10 mouse cellular contexts compared by ENCODE assay signal in the genomic region with DNA sequence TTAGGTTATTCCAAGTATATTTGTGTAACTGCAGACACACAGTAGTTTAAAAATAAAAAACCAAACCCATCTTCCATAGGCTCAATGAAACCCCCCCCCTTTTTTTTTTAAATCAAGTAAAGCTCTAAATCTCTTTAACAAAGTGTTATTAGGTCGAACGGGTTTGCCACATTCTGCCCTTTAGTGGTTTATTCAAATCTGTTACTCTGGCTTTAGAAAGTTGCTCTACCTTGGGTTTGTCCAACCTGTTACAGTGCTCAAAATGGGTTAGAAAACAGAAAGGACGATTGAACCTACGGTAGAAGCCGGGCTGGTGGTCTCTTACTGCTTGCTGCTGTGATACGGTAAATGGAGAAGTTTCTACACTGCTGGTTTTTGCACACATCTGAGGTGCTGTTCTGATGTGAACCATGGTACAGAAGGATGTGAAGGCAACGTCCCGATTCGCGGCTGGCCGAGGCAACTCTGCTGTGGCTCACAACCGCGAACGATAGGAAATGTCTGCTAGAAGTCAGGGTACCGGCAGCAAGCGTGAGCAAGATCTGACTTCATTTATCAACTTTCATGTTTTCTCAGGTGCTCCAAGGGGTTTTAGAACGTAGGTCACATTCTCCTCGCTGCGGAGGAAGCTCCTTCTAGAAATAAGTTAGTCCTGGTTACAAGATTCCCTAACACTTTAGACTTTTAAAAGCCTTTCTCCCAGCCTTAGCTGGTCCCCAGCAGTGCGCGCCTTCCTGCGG. TPM values are rescaled to one million over a fixed set of nuclear protein-coding genes. Genes with fewer than 3 reads are reported as not detected.
DNase-seq lines count a peak whose midpoint lies in the region; ATAC-seq and TF ChIP-seq lines count a peak whose summit lies in the region.
"Had no signal": no experiment of that assay in that cellular context is flagged by ENCODE, and none has a peak within 500 bp of the region (broad histone marks: within the 10 kb centered on the region; RNA-seq: fewer than 3 reads in every experiment).

No protein-coding gene starts in this region.

- peak overlapping the region; percentile 64 for H3K4me2 ChIP-seq in forebrain, embryonic 14.5 days (ENCODE audit: low read length)

- H3K9ac ChIP-seq in liver, adult 2 months (ENCODE audit: low read depth, low read length): no peak overlapping the region
- peak overlapping the region; percentile 49 for H3K9ac ChIP-seq in forebrain, embryonic 14.5 days (ENCODE audit: low read length)

- peaks cover 27% of the 10 kb centered on the region for H3K9me3 ChIP-seq in forebrain, embryonic 14.5 days (replicated peaks; ENCODE audit: control insufficient read depth, low read length)
- peaks cover 23% of the 10 kb centered on the region for H3K9me3 ChIP-seq in limb, embryonic 10.5 days (replicated peaks)

- TF ChIP-seq CTCF in liver, adult 2 months (IDR thresholded peaks at IDR 0.05; ENCODE audit: low read depth, low read length): no peak
- no peak for TF ChIP-seq CTCF in olfactory bulb, adult 2 months (IDR thresholded peaks at IDR 0.05; ENCODE audit: insufficient read depth, low read depth, low read length)

- DNase-seq in liver, adult 2 months (ENCODE audit: extremely low read depth, low read depth, low spot score): no peak
- no peak for DNase-seq in liver
- no peak for DNase-seq in forebrain, embryonic 14.5 days (ENCODE audit: low spot score)
- DNase-seq in limb, embryonic 10.5 days (ENCODE audit: low spot score): no peak
- no peak for DNase-seq in natural killer cell, adult 2 months (ENCODE audit: low spot score in 2 of 2)
- DNase-seq in spleen, adult 12 weeks (ENCODE audit: low spot score): no peak
- no peak for DNase-seq in layer of hippocampus, postnatal 14 days (ENCODE audit: low spot score in 2 of 2)
- DNase-seq: right cerebral cortex, postnatal 14 days had no signal

- no peaks in the 10 kb centered on the region for H3K79me2 ChIP-seq in liver, adult 2 months (ENCODE audit: control insufficient read depth, insufficient read depth, low read length)

- WGBS in liver, adult 2 months: 50% methylated on average over 22 of the region's 22 CpGs
- 51% methylated on average over 22 of the region's 22 CpGs for WGBS in forebrain, embryonic 14.5 days
- 55% methylated on average over 22 of the region's 22 CpGs for WGBS in limb, embryonic 10.5 days
- 76% methylated on average over 22 of the region's 22 CpGs for WGBS in olfactory bulb, adult 2 months

- no peak for ATAC-seq in forebrain, embryonic 14.5 days
- ATAC-seq: Patski had no signal

- peak overlapping the region; percentile 24; the same call in 1 of the 2 replicates for H3K4me3 ChIP-seq in liver, adult 2 months (ENCODE audit: insufficient read depth, low read depth, low read length)
- H3K4me3 ChIP-seq in forebrain, embryonic 14.5 days (ENCODE audit: low read depth, low read length): peak overlapping the region; percentile 11
- peak overlapping the region; percentile 62 for H3K4me3 ChIP-seq in limb, embryonic 10.5 days
- H3K4me3 ChIP-seq in olfactory bulb, adult 2 months (ENCODE audit: insufficient read depth, low read depth, low read length): no peak overlapping the region

- no peaks in the 10 kb centered on the region for H3K4me1 ChIP-seq in liver, adult 2 months (ENCODE audit: control insufficient read depth, insufficient read depth, low read length)
- peaks cover 7% of the 10 kb centered on the region for H3K4me1 ChIP-seq in forebrain, embryonic 14.5 days (ENCODE audit: control insufficient read depth, insufficient read depth, low read length)
- peaks cover 45% of the 10 kb centered on the region for H3K4me1 ChIP-seq in limb, embryonic 10.5 days
- H3K4me1 ChIP-seq in olfactory bulb, adult 2 months (ENCODE audit: control insufficient read depth, insufficient read depth, low read length): peaks cover 2% of the 10 kb centered on the region; the same call in 1 of the 2 replicates

- H3K27me3 ChIP-seq in liver, adult 2 months (ENCODE audit: control insufficient read depth, insufficient read depth, low read length): peaks cover 14% of the 10 kb centered on the region
- no peaks in the 10 kb centered on the region for H3K27me3 ChIP-seq in forebrain, embryonic 14.5 days (replicated peaks; ENCODE audit: control insufficient read depth, insufficient read depth, low read length)
- no peaks in the 10 kb centered on the region for H3K27me3 ChIP-seq in limb, embryonic 10.5 days (ENCODE audit: low read depth, poor library complexity, severe bottlenecking)
- H3K27me3 ChIP-seq: Patski had no signal

- no peak overlapping the region for H3K27ac ChIP-seq in liver, adult 2 months (replicated peaks; ENCODE audit: insufficient read depth, low read depth, low read length)
- peak overlapping the region; percentile 87 for H3K27ac ChIP-seq in forebrain, embryonic 14.5 days (ENCODE audit: low read depth, low read length)
- H3K27ac ChIP-seq in limb, embryonic 10.5 days: peak overlapping the region; percentile 92
- peak overlapping the region; percentile 25; the same call in 1 of the 2 replicates for H3K27ac ChIP-seq in olfactory bulb, adult 2 months (ENCODE audit: insufficient read depth, low read depth, low read length)

- no peaks in the 10 kb centered on the region for H3K36me3 ChIP-seq in liver, adult 2 months (ENCODE audit: control insufficient read depth, insufficient read depth, low read length)
- H3K36me3 ChIP-seq in forebrain, embryonic 14.5 days (ENCODE audit: control insufficient read depth, insufficient read depth, low read length): no peaks in the 10 kb centered on the region
- peaks cover 39% of the 10 kb centered on the region for H3K36me3 ChIP-seq in limb, embryonic 10.5 days

- TF ChIP-seq POLR2A in liver, adult 2 months (IDR thresholded peaks at IDR 0.05; ENCODE audit: extremely low read depth, insufficient read depth, low read length): no peak
- no peak for TF ChIP-seq POLR2A in olfactory bulb, adult 2 months (IDR thresholded peaks at IDR 0.05; ENCODE audit: insufficient read depth, low read depth, low read length)

RNA-seq across cellular contexts. Expression of gene Mest, which starts 11.8 kb away (rescaled TPM):
- total RNA-seq in liver, adult 2 months (2014; rRNA removed): 1.9 and 9.4 TPM in 2 replicates
- polyA plus RNA-seq in liver, adult 2 months (2012; rRNA removed): 7.1 and 8.6 TPM in 2 replicates
- 409 and 464 TPM in 2 replicates for polyA plus RNA-seq in forebrain, embryonic 14.5 days (2014; fragmentation: Nextera tagmentation; extraction: Ambion mirVana)
- 3,140 and 3,810 TPM in 2 replicates for polyA plus RNA-seq in limb, embryonic 10.5 days (2016; fragmentation: Nextera tagmentation; extraction: Ambion mirVana)
- polyA plus RNA-seq in olfactory bulb, adult 2 months (2012; ENCODE audit: insufficient read depth, insufficient read length, low replicate concordance, missing spikeins): not detected in 2 replicates
- total RNA-seq in layer of hippocampus, postnatal 14 days (2021): 10 to 100 TPM; 72.8 to 77.3 TPM

RNA-seq across cellular contexts. Expression of gene Cep41, which starts 41.6 kb away (rescaled TPM):
- total RNA-seq in liver, adult 2 months (2014; rRNA removed): 2.5 TPM in 2 replicates
- 1.3 and 1.4 TPM in 2 replicates for polyA plus RNA-seq in liver, adult 2 months (2012; rRNA removed)
- 15.6 and 16.6 TPM in 2 replicates for polyA plus RNA-seq in forebrain, embryonic 14.5 days (2014; fragmentation: Nextera tagmentation; extraction: Ambion mirVana)
- 28.8 and 33.1 TPM in 2 replicates for polyA plus RNA-seq in limb, embryonic 10.5 days (2016; fragmentation: Nextera tagmentation; extraction: Ambion mirVana)
- not detected in 2 replicates for polyA plus RNA-seq in olfactory bulb, adult 2 months (2012; ENCODE audit: insufficient read depth, insufficient read length, low replicate concordance, missing spikeins)
- total RNA-seq in layer of hippocampus, postnatal 14 days (2021): 1 to 10 TPM; 4.9 to 6.7 TPM

Comparison
In these comparisons a context has a peak if more than half of its experiments do, and no peak if none do; other contexts are left out.
1. RNA of gene Mest, which starts 11.8 kb away (polyA plus RNA-seq): 3,140 to 3,810 TPM in limb, embryonic 10.5 days and 409 to 464 TPM in forebrain, embryonic 14.5 days; 7.1 to 8.6 TPM in liver, adult 2 months and not detected in olfactory bulb, adult 2 months; every median in the first group is over 10 times any median in the second.